Mouse (Mus musculus): Measurements from ENCODE around the gene Vmn1r107.
"Not testable (repeated sequence)": the region's sequence is repeated elsewhere in the genome, so short reads cannot be mapped to it uniquely, and the experiment has no call there.

Gene Vmn1r107

GRCm38 (mm10) chr7:20668618-20669017 is at the start of gene Vmn1r107:
Gene Vmn1r107, plus strand, starts transcription at chr7:20668918.
- DNase-seq (ENCODE audit: low spot score) = not testable (repeated sequence)

- not testable (repeated sequence) for DNase-seq (ENCODE audit: low spot score)
These were observed 34.4 kb downstream of the Vmn1r107 start, which contains the start of gene Vmn1r111 for GRCm38 (mm10) chr7:20703116-20703515. Gene Vmn1r111, minus strand, starts transcription at chr7:20703216.
